Mouse (Mus musculus) forebrain, postnatal 0 days (tissue): Measurements from ENCODE around the gene Aqp1. TPM values are rescaled to one million over a fixed set of nuclear protein-coding genes. Genes with fewer than 3 reads are reported as not detected.
A peak's percentile ranks its signal among the peaks of the same experiment; 100 is the strongest.

Experiments used
- ATAC-seq: fragments of 200-750 bp; cut with Nextera tagmentation; 2 replicates; pipeline ENCODE4 v1.8.0; 2017; ENCODE audit warnings: mild to moderate bottlenecking, moderate library complexity
- DNase-seq: peaks from one replicate; pipeline ENCODE4 v3.0.0-alpha.2; 2015
- H3K27ac ChIP-seq: fragments of 300-500 bp; sonication (generic); 2 replicates; pipeline ENCODE4 v1.5.1; 2014; ENCODE audit warnings: low read depth, mild to moderate bottlenecking, antibody characterized with exemption, low read length, moderate library complexity, mixed read lengths
- H3K27me3 ChIP-seq: fragments of 300-500 bp; sonication (generic); 2 replicates; pipeline ENCODE4 v1.6.1; 2014; ENCODE audit warnings: mild to moderate bottlenecking, low read length, mixed read lengths; ENCODE audit not compliant: insufficient read depth
- H3K36me3 ChIP-seq: fragments of 300-500 bp; sonication (generic); 2 replicates; pipeline ENCODE4 v1.6.1; 2014; ENCODE audit warnings: mild to moderate bottlenecking, moderate library complexity; ENCODE audit not compliant: insufficient read depth
- H3K4me1 ChIP-seq: fragments of 300-500 bp; sonication (generic); 2 replicates; pipeline ENCODE4 v1.6.1; 2014; ENCODE audit warnings: antibody characterized with exemption; ENCODE audit not compliant: insufficient read depth
- H3K4me2 ChIP-seq: fragments of 300-500 bp; sonication (generic); 2 replicates; pipeline ENCODE4 v1.6.1; 2014; ENCODE audit warnings: low read depth, mild to moderate bottlenecking, moderate library complexity
- H3K4me3 ChIP-seq: fragments of 300-500 bp; sonication (generic); 2 replicates; pipeline ENCODE4 v1.5.1; 2014; ENCODE audit warnings: low read depth, low read length, mixed read lengths
- H3K9ac ChIP-seq: fragments of 300-500 bp; sonication (generic); 2 replicates; pipeline ENCODE4 v1.6.1; 2014; ENCODE audit warnings: mild to moderate bottlenecking
- H3K9me3 ChIP-seq: fragments of 300-500 bp; sonication (generic); 2 replicates; pipeline ENCODE4 v1.6.1; 2016; ENCODE audit warnings: low read length
- CTCF ChIP-seq: sonication (generic); IDR thresholded peaks from 2 replicates; pipeline ENCODE4 v1.5.1; 2016; ENCODE audit warnings: antibody characterized with exemption, control low read depth, low read depth
- WGBS: fragments of 180-500 bp; shearing (Covaris S2); extraction: QIAGEN DNeasy Blood & Tissue Kit; methylation state at CpG from one replicate; pipeline ENCODE4 v1.1.7; 2014; 5-methylcytosine and 5-hydroxymethylcytosine counted together
- microRNA-seq, 2 experiments: library from miRNA; unstranded; fragments of <30 nt; microRNA quantifications; one replicate each; pipeline ENCODE4; 2016
- polyA plus RNA-seq: library from polyadenylated mRNA; unstranded; fragments of >200 nt; fragmentation: Nextera tagmentation; extraction: Ambion mirVana; gene quantifications from 2 replicates; pipeline ENCODE4 v1.2.1, GENCODE M21; 2015
- total RNA-seq: library from RNA; depleted of rRNA; stranded (reverse); fragments of >200 nt; gene quantifications from 2 replicates; pipeline ENCODE4 v1.2.3, GENCODE M21; 2014; rRNA removed

The Aqp1 gene
- total and polyA plus RNA-seq, 2 experiments from 2014 or later, result 11.9 to 13.0 TPM

DNA sequence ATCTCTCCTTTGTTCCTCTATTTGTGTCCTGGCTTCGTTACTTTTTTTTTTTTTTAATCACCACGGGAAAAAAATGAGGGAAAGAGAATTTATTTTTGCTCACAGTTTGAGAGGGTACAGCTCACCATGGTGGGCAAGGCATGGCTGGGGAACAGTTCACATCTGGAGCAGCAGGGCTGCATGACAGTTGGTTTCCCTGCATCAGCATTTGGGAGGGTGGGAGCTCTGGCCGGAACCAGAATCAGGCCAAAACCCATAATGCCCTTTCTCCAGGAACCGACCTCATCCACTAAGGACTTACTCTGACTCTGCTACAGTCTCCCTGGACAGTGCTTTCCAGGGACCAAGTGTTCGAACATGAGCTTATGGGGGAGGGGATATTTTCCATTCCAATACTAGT lies 53.1 kb downstream of the Aqp1 start:
- Histone ChIP-seq H3K36me3 (no peaks in the 10 kb centered on the region), H3K27ac (peak overlapping the region; percentile 74; the same call in 1 of the 2 replicates)
- TF ChIP-seq CTCF, result no peak

DNA sequence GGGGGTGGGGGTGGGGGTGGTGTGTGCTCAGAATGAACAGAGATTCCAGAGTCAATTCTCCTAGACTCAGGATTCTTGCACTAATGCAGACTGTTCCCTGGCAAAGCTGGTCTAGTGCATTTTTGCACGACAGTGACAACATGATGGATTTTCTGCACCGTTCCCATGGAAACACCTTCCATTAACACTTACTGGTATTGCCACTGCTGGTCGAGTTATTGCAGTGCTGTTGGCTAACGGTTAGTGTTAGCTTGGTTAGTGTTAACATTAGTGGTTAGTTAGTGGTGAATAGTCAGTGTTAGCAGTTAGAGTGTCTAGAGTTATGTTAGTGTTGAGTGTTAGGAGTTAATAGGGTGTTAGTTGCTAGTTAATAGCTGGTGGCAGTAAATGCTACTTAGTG lies 55.6 kb downstream of the Aqp1 start:
- Histone ChIP-seq H3K27ac (no peak overlapping the region), H3K4me3 (no peak overlapping the region), H3K4me2 (no peak overlapping the region), H3K36me3 (no peaks in the 10 kb centered on the region), H3K9ac (no peak overlapping the region), H3K4me1 (peaks cover 25% of the 10 kb centered on the region), H3K9me3 (no peaks in the 10 kb centered on the region), H3K27me3 (no peaks in the 10 kb centered on the region)
- ATAC-seq (no peak), DNase-seq (peak; percentile 67)
- TF ChIP-seq CTCF, result no peak
- WGBS, result 27% methylated on average over 4 of the region's 4 CpGs

More for the DNA sequence above, 53.1 kb downstream of the Aqp1 start:
- 56% methylated on average over 5 of the region's 5 CpGs for WGBS
- no peaks in the 10 kb centered on the region for H3K27me3 ChIP-seq
- no peak overlapping the region for H3K4me3 ChIP-seq
- ATAC-seq (no peak), DNase-seq (no peak)
- no peaks in the 10 kb centered on the region for H3K9me3 ChIP-seq
- peaks cover 4% of the 10 kb centered on the region; the same call in 1 of the 2 replicates for H3K4me1 ChIP-seq
- H3K4me2 ChIP-seq, result no peak overlapping the region
- no peak overlapping the region for H3K9ac ChIP-seq

DNA sequence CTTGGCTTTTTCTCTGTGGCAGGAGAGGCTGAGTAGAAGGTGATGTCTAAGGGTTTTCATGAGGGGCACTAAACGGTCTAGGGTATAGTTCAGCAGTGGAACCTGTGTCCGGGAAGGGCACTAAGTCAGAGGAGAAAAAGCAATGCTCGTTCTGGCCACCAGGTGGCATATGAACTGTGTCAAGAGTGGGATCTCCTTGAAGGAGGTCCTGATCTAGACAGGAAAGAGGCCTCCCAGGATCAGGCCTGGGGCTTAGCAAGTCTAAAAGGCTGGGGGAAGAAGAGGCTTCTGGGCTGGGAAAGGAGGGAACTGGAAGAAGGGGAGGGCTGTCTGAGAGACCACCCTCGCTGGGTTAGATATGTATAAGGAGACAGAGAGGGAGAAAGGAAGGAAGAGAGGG lies 56.2 kb downstream of the Aqp1 start:
- Histone ChIP-seq H3K4me3 (no peak overlapping the region), H3K4me2 (no peak overlapping the region), H3K27me3 (no peaks in the 10 kb centered on the region), H3K9ac (no peak overlapping the region), H3K9me3 (no peaks in the 10 kb centered on the region), H3K27ac (no peak overlapping the region), H3K4me1 (peaks cover 30% of the 10 kb centered on the region), H3K36me3 (no peaks in the 10 kb centered on the region)
- peak; percentile 11 for ATAC-seq
- DNase-seq, result peak; percentile 88
- WGBS, result 18% methylated on average over 4 of the region's 4 CpGs
- peak; percentile 92 for TF ChIP-seq CTCF

DNA sequence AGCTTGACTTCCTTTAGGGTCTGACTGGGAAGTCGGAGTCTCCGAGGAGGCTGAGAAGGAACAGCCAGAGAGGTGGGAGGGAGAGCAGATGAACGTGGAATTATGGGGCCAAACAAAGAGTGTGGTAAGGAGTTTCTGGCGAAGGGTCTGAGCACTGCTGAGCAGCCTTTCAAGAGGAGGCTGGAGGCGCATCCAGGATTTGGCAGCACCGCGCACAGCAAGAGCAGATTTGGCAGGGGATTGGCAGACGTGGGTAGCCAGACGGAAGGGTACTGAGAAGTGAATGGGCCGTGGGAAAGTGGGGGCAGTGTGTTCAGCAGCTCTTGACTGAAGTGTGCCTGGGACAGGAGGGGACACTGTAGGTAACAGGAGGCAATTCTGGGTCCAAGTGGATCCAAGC lies 58.6 kb downstream of the Aqp1 start:
- WGBS, result 25% methylated on average over 10 of the region's 10 CpGs
- H3K9ac ChIP-seq, result no peak overlapping the region
- peak; percentile 79 for DNase-seq
- ATAC-seq, result peak; percentile 47
- no peak for TF ChIP-seq CTCF
- no peaks in the 10 kb centered on the region for H3K27me3 ChIP-seq
- no peaks in the 10 kb centered on the region for H3K36me3 ChIP-seq
- H3K4me3 ChIP-seq, result no peak overlapping the region
- no peak overlapping the region; the same call in 1 of the 2 replicates for H3K4me2 ChIP-seq
- no peaks in the 10 kb centered on the region for H3K9me3 ChIP-seq
- H3K4me1 ChIP-seq, result peaks cover 31% of the 10 kb centered on the region
- peak overlapping the region; percentile 35; the same call in 1 of the 2 replicates for H3K27ac ChIP-seq

DNA sequence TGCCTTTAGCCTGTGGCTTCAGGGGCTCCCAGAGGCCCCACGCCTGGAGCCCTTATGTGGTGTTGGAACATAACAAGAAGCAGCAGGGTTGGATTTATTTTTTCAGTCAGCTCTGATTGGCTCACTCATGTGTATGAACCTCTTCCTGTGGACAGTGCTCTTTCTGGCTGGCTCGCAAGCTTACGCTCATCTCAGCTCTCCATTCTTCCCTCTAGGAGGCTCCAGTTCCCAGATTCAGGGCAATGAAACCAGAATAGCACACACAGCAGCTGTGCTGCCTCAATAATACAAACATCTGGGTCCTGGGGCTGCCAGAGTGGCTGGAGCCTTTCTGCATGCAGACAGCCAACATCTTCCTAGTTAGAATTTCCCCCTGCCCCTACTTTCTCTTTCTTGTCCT lies 59.9 kb downstream of the Aqp1 start:
- DNase-seq, result peak; percentile 63
- no peaks in the 10 kb centered on the region for H3K36me3 ChIP-seq
- no peak overlapping the region for H3K4me3 ChIP-seq
- no peak overlapping the region for H3K9ac ChIP-seq
- peak; percentile 52 for ATAC-seq
- 53% methylated on average over 3 of the region's 3 CpGs for WGBS
- H3K27me3 ChIP-seq, result no peaks in the 10 kb centered on the region
- TF ChIP-seq CTCF, result peak; percentile 58
- no peaks in the 10 kb centered on the region for H3K9me3 ChIP-seq
- no peak overlapping the region for H3K4me2 ChIP-seq
- peak overlapping the region; percentile 55 for H3K27ac ChIP-seq
- peaks cover 33% of the 10 kb centered on the region for H3K4me1 ChIP-seq

DNA sequence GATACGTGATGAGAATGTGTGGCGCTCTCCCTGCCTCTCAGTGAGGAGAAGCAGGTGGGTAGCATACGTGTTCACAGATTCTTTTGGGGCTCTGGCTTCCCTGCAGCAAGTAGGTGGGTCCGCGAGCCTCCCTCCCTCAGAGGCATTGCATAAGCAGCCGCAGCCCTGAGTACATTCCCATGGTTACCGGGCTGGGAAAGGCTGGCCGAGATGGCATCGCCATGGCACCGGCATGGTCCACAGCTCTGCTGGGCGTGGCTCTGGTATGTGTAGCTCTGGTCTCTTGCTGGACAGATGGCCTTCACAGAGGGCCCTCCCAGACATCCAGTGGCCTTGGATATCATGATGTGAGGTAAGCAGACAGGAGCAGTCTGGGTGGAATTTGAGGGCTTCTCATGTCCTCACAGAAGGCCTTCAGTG lies 60.4 kb downstream of the Aqp1 start:
- Histone ChIP-seq H3K9me3 (no peaks in the 10 kb centered on the region), H3K27me3 (no peaks in the 10 kb centered on the region), H3K9ac (no peak overlapping the region), H3K4me2 (no peak overlapping the region), H3K4me1 (peaks cover 33% of the 10 kb centered on the region), H3K27ac (peak overlapping the region; percentile 55), H3K36me3 (no peaks in the 10 kb centered on the region), H3K4me3 (no peak overlapping the region)
- ATAC-seq (peak; percentile 73), DNase-seq (peak; percentile 73)
- 34% methylated on average over 11 of the region's 11 CpGs for WGBS
- no peak for TF ChIP-seq CTCF

Small RNA genes lying within 50 kb of the gene (microRNA-seq; reads per million reads assigned to microRNA genes)
- 0 reads per million in 2 experiments for gene Gm25458

Other genes with a start within 250 kb of the Aqp1 start
- gene Crhr2, start 203.4 kb upstream of the Aqp1 start, total RNA-seq, result 1.1 and 1.3 TPM in 2 replicates
- gene Crhr2, start 203.4 kb upstream of the Aqp1 start, polyA plus RNA-seq, result 1.2 and 1.6 TPM in 2 replicates
- not detected in 2 replicates for gene Inmt, start 161.4 kb upstream of the Aqp1 start, total RNA-seq
- gene Inmt, start 161.4 kb upstream of the Aqp1 start, polyA plus RNA-seq, result 0.13 TPM in 1 of 2 replicates, not detected in the other
- gene Mindy4, start 133.0 kb upstream of the Aqp1 start, total RNA-seq, result 11.9 and 16.8 TPM in 2 replicates
- 9.3 and 12.5 TPM in 2 replicates for gene Mindy4, start 133.0 kb upstream of the Aqp1 start, polyA plus RNA-seq
- not detected in 2 replicates for gene Ghrhr, start 39.9 kb downstream of the Aqp1 start, total RNA-seq
- gene Ghrhr, start 39.9 kb downstream of the Aqp1 start, polyA plus RNA-seq, result not detected in 2 replicates
- 91.8 and 120 TPM in 2 replicates for gene Adcyap1r1, start 115.5 kb downstream of the Aqp1 start, total RNA-seq
- gene Adcyap1r1, start 115.5 kb downstream of the Aqp1 start, polyA plus RNA-seq, result 30.3 and 43.4 TPM in 2 replicates